ENCODE assay signal across 17 mouse cellular contexts in genomic region chr15:95675176-95675575, GRCm38 (mm10). TPM values are rescaled to one million over a fixed set of nuclear protein-coding genes. Genes with fewer than 3 reads are reported as not detected.
DNase-seq lines count a peak whose midpoint lies in the region.
"Had no signal": no experiment of that assay in that cellular context is flagged by ENCODE, and none has a peak within 500 bp of the region (broad histone marks: within the 10 kb centered on the region; RNA-seq: fewer than 3 reads in every experiment).

No protein-coding gene starts in this region.

- DNase-seq in left cerebral cortex, postnatal 14 days (ENCODE audit: low spot score in 2 of 2) = peak; percentile 24 to 46
- no peak for DNase-seq in left cerebral cortex, adult 11 months (ENCODE audit: low spot score)
- peak; percentile 8 to 17 for DNase-seq in frontal cortex, postnatal 10 days (ENCODE audit: low spot score in 2 of 2)
- DNase-seq in layer of hippocampus, postnatal 10 days (ENCODE audit: low spot score in 2 of 2) = peak; percentile 36 to 37
- peak; percentile 34 to 36 for DNase-seq in right cerebral cortex, postnatal 36 days (ENCODE audit: low spot score in 2 of 2)
- no peak for DNase-seq in gastrocnemius, adult 18-20 months (ENCODE audit: low spot score)
- no peak for DNase-seq in heart, postnatal 4 days
- DNase-seq: adrenal gland, adult 8-10 months; cerebellum, adult 8-10 months; kidney, adult 18-20 months; kidney, postnatal 4 days; lung, adult 18-20 months; lung, postnatal 10 days; thymus, postnatal 25 days had no signal

- intact Hi-C loops in left cerebral cortex, postnatal 14 days (cut with DNase I) = no loop called here

RNA-seq across cellular contexts. Expression of gene Dbx2, which starts 19.4 kb away (rescaled TPM):
- 10 to 100 TPM; 19.2 to 24.4 TPM for total RNA-seq in left cerebral cortex, postnatal 14 days (2021)
- total RNA-seq in layer of hippocampus, postnatal 10 days (2021) = 10 to 100 TPM; 25.9 to 27.1 TPM
- under 1 TPM in 1 of 2 experiments, not detected in 1; 0.18 TPM for total RNA-seq in gastrocnemius, adult 18-20 months (2021)
- total RNA-seq in heart, postnatal 4 days (2021) = not detected
- total RNA-seq: adrenal gland, adult 8-10 months; heart, adult 8-10 months; heart, postnatal 25 days; megakaryocyte, adult 5-6 weeks had no signal

Comparison
In these comparisons a context has a peak if more than half of its experiments do, and no peak if none do; other contexts are left out.
1. DNase-seq: peak in left cerebral cortex, postnatal 14 days (2 of 2), frontal cortex, postnatal 10 days (2 of 2), layer of hippocampus, postnatal 10 days (2 of 2) and right cerebral cortex, postnatal 36 days (2 of 2); none in left cerebral cortex, adult 11 months (single experiment), gastrocnemius, adult 18-20 months (single experiment) and heart, postnatal 4 days (single experiment).
2. RNA of gene Dbx2, which starts 19.4 kb away (total RNA-seq): 25.9 to 27.1 TPM in layer of hippocampus, postnatal 10 days and 19.2 to 24.4 TPM in left cerebral cortex, postnatal 14 days; 0.18 TPM in gastrocnemius, adult 18-20 months and not detected in heart, postnatal 4 days; every median in the first group is over 10 times any median in the second.